Mouse (Mus musculus): ENCODE data around the gene Gys1. TPM values are rescaled to one million over a fixed set of nuclear protein-coding genes. Genes with fewer than 3 reads are reported as not detected.
A peak's percentile ranks its signal among the peaks of the same experiment; 100 is the strongest.

The Gys1 gene
- polyA plus RNA-seq, 1 experiment from 2014 or later = 37.0 TPM

DNA sequence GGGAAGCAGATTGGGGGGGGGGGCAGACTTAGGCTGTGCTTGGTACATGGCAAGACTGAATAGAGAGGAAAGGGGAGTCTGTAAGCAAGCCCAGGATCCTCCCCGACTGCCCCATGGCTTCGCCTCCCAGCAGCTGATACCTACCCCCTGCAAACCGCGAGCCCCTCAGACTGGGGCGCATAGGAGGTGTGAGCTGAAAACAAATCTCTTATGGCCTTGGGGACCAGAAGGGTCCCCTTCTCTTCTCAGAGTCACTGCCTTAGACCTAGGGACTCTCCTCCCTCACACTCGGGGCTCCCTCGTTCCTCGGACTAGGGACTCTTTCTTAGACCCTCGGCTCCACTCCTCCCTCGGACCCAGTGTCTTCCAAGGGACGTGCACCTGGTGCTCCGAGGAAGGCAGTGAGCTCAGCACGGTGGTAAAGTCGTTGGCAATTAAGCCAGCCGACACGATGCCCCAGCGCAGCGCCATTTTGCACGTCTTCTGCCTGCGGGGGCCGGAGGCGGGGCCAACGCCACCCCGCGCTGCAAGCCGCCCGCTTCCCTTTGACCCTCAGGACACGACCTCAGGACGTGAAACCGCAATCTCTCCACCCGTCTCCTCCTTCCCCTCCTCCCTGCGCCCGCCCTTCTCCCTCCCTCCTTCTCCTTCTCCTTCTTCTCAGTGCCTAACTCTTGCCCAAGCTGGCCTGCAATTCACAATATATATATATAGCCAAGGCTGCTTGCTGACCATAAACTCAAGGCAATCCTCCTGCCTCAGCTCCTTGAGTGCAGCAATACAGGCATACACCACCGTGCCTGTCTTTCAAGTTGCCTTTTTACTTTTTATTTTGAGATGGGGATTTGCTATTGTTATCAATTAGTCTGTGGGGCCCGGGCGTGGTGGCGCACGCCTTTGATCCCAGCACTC, 53.9 kb downstream of the Gys1 start, which contains the start of gene Dhdh:
Dhdh (minus strand) TSS at position 513 of the 912 bp plus-strand sequence.
- Histone ChIP-seq H3K9ac (ENCODE audit: low read length) (peak within 1 kb of the TSS; percentile 72), H3K27ac (ENCODE audit: low read depth, low read length) (peak within 1 kb of the TSS; percentile 41; the same call in 1 of the 2 replicates), H3K4me3 (ENCODE audit: low read depth, low read length) (peak within 1 kb of the TSS; percentile 42), H3K4me2 (ENCODE audit: low read depth, low read length, severe bottlenecking) (peak within 1 kb of the TSS; percentile 71), H3K4me1 (replicated peaks; ENCODE audit: control insufficient read depth, insufficient read depth, low read length) (peaks cover 11% of the 10 kb centered on the region), H3K36me3 (ENCODE audit: control insufficient read depth, insufficient read depth, low read length) (peaks cover 1% of the 10 kb centered on the region; the same call in 1 of the 2 replicates), H3K9me3 (ENCODE audit: control insufficient read depth, low read length) (no peaks in the 10 kb centered on the region), H3K27me3 (ENCODE audit: control insufficient read depth, insufficient read depth, low read length) (no peaks in the 10 kb centered on the region; the same call in 1 of the 2 replicates)
- WGBS = 8% methylated on average over 38 of the region's 38 CpGs
- DNase-seq (ENCODE audit: low spot score) (peak; percentile 83), ATAC-seq (replicated peaks; ENCODE audit: low FRiP score) (peak; percentile 60)

DNA sequence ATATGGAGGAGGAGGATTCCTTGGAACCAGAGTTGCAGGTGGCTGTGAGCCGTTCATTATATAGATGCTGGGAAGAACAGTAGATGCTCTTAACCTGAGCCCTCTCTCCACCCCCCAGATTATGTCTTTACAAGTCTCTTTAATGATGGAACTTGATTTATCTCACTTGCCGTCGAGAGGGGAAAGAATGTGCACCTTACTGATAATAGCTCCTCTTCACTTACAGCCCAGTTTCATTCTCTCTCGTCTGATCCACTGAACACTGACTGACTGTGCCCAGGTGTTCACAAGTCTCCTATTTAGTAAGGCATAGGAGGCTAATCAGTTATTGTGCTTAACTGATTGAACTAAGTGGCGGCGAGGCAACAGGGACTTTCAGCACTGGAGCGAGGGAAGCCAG, 54.9 kb downstream of the Gys1 start:
- H3K9me3 ChIP-seq (ENCODE audit: control insufficient read depth, low read length) = no peaks in the 10 kb centered on the region
- WGBS = 90% methylated on average over 7 of the region's 7 CpGs
- H3K4me1 ChIP-seq (replicated peaks; ENCODE audit: control insufficient read depth, insufficient read depth, low read length) = peaks cover 11% of the 10 kb centered on the region
- ATAC-seq (replicated peaks; ENCODE audit: low FRiP score) (no peak), DNase-seq (ENCODE audit: low spot score) (no peak)
- H3K27me3 ChIP-seq (ENCODE audit: control insufficient read depth, insufficient read depth, low read length) = no peaks in the 10 kb centered on the region; the same call in 1 of the 2 replicates
- H3K9ac ChIP-seq (ENCODE audit: low read length) = no peak overlapping the region
- peaks cover 3% of the 10 kb centered on the region; the same call in 1 of the 2 replicates for H3K36me3 ChIP-seq (ENCODE audit: control insufficient read depth, insufficient read depth, low read length)
- no peak overlapping the region for H3K27ac ChIP-seq (ENCODE audit: low read depth, low read length)
- H3K4me2 ChIP-seq (ENCODE audit: low read depth, low read length, severe bottlenecking) = no peak overlapping the region
- H3K4me3 ChIP-seq (ENCODE audit: low read depth, low read length) = no peak overlapping the region

DNA sequence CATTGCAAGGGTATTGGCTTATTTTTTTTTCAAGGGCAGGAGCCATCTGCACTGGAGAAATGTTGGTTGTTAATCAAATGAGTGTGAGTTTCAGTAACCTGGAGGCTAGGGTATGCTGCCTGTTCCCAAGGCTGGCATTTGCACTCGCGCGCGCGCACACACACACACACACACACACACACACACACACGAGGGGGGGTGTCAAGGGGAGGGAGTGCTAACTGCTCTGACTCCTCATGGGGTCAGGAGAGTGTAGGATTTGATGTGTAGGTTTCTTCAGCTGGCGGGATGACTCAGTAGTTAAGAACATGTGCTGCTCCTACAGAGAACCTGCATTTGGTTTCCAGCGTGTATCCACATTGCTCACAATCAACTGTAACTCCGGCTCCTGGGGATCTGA, 56.2 kb downstream of the Gys1 start:
- ATAC-seq (replicated peaks; ENCODE audit: low FRiP score) = no peak
- H3K27ac ChIP-seq (ENCODE audit: low read depth, low read length) = no peak overlapping the region
- H3K4me3 ChIP-seq (ENCODE audit: low read depth, low read length) = no peak overlapping the region
- 49% methylated on average over 9 of the region's 9 CpGs for WGBS
- peaks cover 3% of the 10 kb centered on the region; the same call in 1 of the 2 replicates for H3K36me3 ChIP-seq (ENCODE audit: control insufficient read depth, insufficient read depth, low read length)
- no peaks in the 10 kb centered on the region for H3K9me3 ChIP-seq (ENCODE audit: control insufficient read depth, low read length)
- peak; percentile 63 for DNase-seq (ENCODE audit: low spot score)
- H3K9ac ChIP-seq (ENCODE audit: low read length) = no peak overlapping the region
- peaks cover 11% of the 10 kb centered on the region for H3K4me1 ChIP-seq (replicated peaks; ENCODE audit: control insufficient read depth, insufficient read depth, low read length)
- no peaks in the 10 kb centered on the region; the same call in 1 of the 2 replicates for H3K27me3 ChIP-seq (ENCODE audit: control insufficient read depth, insufficient read depth, low read length)
- H3K4me2 ChIP-seq (ENCODE audit: low read depth, low read length, severe bottlenecking) = no peak overlapping the region

DNA sequence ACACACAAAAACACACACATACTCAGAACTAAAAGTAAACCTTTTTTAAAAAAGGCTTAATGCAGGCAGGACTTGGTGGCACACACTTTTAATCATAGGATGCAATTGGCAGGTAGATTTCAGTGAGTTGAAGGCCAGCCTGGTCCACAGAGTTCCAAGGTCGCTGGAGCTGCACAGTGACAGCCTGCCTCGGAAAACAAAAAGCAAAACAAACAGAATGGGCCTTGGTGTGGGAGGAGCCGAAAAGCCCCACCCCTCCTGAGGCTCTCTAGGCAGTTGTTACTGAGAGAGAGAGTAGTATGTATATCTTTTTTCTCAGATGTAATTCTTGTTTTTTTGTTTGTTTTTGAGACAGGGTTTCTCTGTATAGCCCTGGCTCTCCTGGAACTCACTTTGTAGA, 56.6 kb downstream of the Gys1 start:
- no peak for DNase-seq (ENCODE audit: low spot score)
- Histone ChIP-seq H3K4me3 (ENCODE audit: low read depth, low read length) (no peak overlapping the region), H3K4me2 (ENCODE audit: low read depth, low read length, severe bottlenecking) (no peak overlapping the region), H3K9ac (ENCODE audit: low read length) (no peak overlapping the region), H3K27ac (ENCODE audit: low read depth, low read length) (no peak overlapping the region), H3K36me3 (ENCODE audit: control insufficient read depth, insufficient read depth, low read length) (peaks cover 3% of the 10 kb centered on the region; the same call in 1 of the 2 replicates), H3K27me3 (ENCODE audit: control insufficient read depth, insufficient read depth, low read length) (no peaks in the 10 kb centered on the region; the same call in 1 of the 2 replicates), H3K4me1 (replicated peaks; ENCODE audit: control insufficient read depth, insufficient read depth, low read length) (peaks cover 11% of the 10 kb centered on the region), H3K9me3 (ENCODE audit: control insufficient read depth, low read length) (no peaks in the 10 kb centered on the region)
- 33% methylated on average over 3 of the region's 3 CpGs for WGBS
- no peak for ATAC-seq (replicated peaks; ENCODE audit: low FRiP score)

DNA sequence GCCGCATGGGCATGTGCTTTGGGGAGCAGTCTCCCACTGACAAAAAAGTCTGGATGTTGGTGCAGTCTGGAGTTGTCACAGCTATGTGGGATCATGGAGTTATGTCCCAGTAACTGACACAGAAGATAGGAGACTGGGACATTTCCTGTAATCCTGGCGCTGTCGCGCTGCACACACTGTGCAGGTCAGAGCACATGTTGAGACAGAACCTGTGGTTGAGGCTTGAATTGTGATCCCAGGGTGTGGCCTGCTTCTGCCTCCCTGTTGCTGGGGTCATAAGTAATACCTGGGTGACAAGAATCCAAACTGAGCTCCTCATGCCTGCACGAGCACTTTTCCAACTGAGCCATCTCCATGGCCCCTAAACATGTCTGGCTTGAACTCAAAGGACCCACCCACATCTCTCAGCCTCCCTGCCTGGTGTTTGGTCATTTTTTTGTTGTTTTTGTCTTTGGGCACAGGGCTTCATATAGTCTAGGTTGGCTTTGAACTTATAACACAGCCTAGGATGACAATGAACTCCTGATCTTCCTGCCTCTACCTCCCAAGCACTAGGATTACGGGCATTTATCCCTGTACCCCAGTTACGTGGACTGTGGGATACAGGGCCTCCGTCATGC, 57.7 kb downstream of the Gys1 start:
- 94% methylated on average over 8 of the region's 8 CpGs for WGBS

DNA sequence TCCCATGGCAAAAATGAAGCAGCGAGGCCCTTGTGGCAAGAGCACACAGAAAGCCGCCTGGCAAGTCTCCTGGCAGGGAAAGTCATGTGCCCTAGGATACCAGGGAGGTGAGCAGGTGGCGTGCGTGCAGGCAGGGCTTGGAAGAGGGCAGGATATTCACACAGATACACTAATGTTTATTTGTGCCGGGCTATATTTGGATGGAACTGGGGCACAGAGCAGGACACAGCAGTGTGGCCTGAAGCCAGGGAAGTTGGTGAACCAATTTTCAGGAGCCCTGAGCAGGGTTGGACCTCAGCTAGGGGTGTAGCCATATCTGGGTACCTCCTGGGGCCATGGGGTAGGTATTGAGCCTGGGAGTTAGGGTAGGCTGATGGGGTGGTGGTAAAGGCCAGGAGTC, 58.3 kb downstream of the Gys1 start:
- no peak overlapping the region for H3K9ac ChIP-seq (ENCODE audit: low read length)
- peaks cover 8% of the 10 kb centered on the region for H3K4me1 ChIP-seq (replicated peaks; ENCODE audit: control insufficient read depth, insufficient read depth, low read length)
- peaks cover 3% of the 10 kb centered on the region; the same call in 1 of the 2 replicates for H3K36me3 ChIP-seq (ENCODE audit: control insufficient read depth, insufficient read depth, low read length)
- no peak overlapping the region for H3K27ac ChIP-seq (ENCODE audit: low read depth, low read length)
- ATAC-seq (replicated peaks; ENCODE audit: low FRiP score) (no peak), DNase-seq (ENCODE audit: low spot score) (no peak)
- no peaks in the 10 kb centered on the region; the same call in 1 of the 2 replicates for H3K27me3 ChIP-seq (ENCODE audit: control insufficient read depth, insufficient read depth, low read length)
- no peak overlapping the region for H3K4me2 ChIP-seq (ENCODE audit: low read depth, low read length, severe bottlenecking)
- 94% methylated on average over 5 of the region's 5 CpGs for WGBS
- no peaks in the 10 kb centered on the region for H3K9me3 ChIP-seq (ENCODE audit: control insufficient read depth, low read length)
- H3K4me3 ChIP-seq (ENCODE audit: low read depth, low read length) = no peak overlapping the region

More for the DNA sequence above, 57.7 kb downstream of the Gys1 start:
- H3K36me3 ChIP-seq (ENCODE audit: control insufficient read depth, insufficient read depth, low read length) = peaks cover 3% of the 10 kb centered on the region; the same call in 1 of the 2 replicates
- H3K27ac ChIP-seq (ENCODE audit: low read depth, low read length) = no peak overlapping the region
- peaks cover 11% of the 10 kb centered on the region for H3K4me1 ChIP-seq (replicated peaks; ENCODE audit: control insufficient read depth, insufficient read depth, low read length)
- H3K4me2 ChIP-seq (ENCODE audit: low read depth, low read length, severe bottlenecking) = no peak overlapping the region
- H3K27me3 ChIP-seq (ENCODE audit: control insufficient read depth, insufficient read depth, low read length) = no peaks in the 10 kb centered on the region; the same call in 1 of the 2 replicates
- H3K9me3 ChIP-seq (ENCODE audit: control insufficient read depth, low read length) = no peaks in the 10 kb centered on the region
- DNase-seq (ENCODE audit: low spot score) (no peak), ATAC-seq (replicated peaks; ENCODE audit: low FRiP score) (no peak)
- no peak overlapping the region for H3K4me3 ChIP-seq (ENCODE audit: low read depth, low read length)
- no peak overlapping the region for H3K9ac ChIP-seq (ENCODE audit: low read length)

DNA sequence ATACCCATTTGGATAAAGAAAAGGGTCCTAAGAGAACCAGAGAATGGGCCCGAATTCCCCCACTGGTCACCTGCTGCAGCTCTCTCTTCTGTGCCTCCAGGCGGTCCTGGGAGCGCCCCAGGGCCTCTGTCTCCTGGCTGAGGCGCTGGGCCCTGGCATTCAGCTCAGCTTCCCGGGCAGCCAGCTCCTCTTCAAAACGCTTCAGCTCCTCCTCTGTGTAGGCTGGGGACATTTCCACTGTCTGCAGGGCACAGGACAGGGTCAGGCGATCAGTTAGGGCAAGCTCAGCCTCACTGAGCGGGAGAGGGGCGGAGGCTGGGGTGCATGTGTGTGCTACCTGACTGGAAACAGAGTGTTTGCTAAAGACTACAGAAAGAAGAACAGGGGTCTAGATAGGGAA, 59.9 kb downstream of the Gys1 start:
- no peak overlapping the region for H3K4me3 ChIP-seq (ENCODE audit: low read depth, low read length)
- H3K27me3 ChIP-seq (ENCODE audit: control insufficient read depth, insufficient read depth, low read length) = no peaks in the 10 kb centered on the region; the same call in 1 of the 2 replicates
- no peak overlapping the region for H3K27ac ChIP-seq (ENCODE audit: low read depth, low read length)
- no peak overlapping the region for H3K9ac ChIP-seq (ENCODE audit: low read length)
- 88% methylated on average over 9 of the region's 9 CpGs for WGBS
- H3K4me2 ChIP-seq (ENCODE audit: low read depth, low read length, severe bottlenecking) = no peak overlapping the region
- H3K36me3 ChIP-seq (ENCODE audit: control insufficient read depth, insufficient read depth, low read length) = peaks cover 7% of the 10 kb centered on the region; the same call in 1 of the 2 replicates
- H3K9me3 ChIP-seq (ENCODE audit: control insufficient read depth, low read length) = no peaks in the 10 kb centered on the region
- peaks cover 5% of the 10 kb centered on the region; the same call in 1 of the 2 replicates for H3K4me1 ChIP-seq (replicated peaks; ENCODE audit: control insufficient read depth, insufficient read depth, low read length)
- ATAC-seq (replicated peaks; ENCODE audit: low FRiP score) (no peak), DNase-seq (ENCODE audit: low spot score) (no peak)

DNA sequence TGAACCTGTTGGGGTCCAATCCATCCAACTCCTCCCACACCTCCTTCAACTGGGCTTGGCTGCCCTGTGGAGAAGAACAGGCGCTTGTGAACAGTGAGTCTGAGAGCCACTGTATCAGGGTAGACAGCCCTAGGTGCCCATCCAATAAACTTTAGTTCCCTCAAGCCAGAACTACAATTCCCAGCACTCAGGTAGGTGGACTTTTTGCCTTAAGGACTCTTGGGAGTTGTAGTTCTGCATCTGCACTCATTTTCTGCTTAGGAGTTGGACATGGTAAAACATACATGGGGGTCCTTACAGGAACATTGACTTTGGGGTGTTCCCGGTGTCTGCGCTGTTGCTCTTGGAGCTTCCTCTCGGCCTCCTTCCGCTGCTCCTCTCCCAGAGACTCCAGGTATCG, 63.8 kb downstream of the Gys1 start:
- Histone ChIP-seq H3K4me2 (ENCODE audit: low read depth, low read length, severe bottlenecking) (no peak overlapping the region), H3K36me3 (ENCODE audit: control insufficient read depth, insufficient read depth, low read length) (peaks cover 6% of the 10 kb centered on the region; the same call in 1 of the 2 replicates), H3K9ac (ENCODE audit: low read length) (no peak overlapping the region), H3K27ac (ENCODE audit: low read depth, low read length) (no peak overlapping the region), H3K9me3 (ENCODE audit: control insufficient read depth, low read length) (no peaks in the 10 kb centered on the region), H3K4me1 (replicated peaks; ENCODE audit: control insufficient read depth, insufficient read depth, low read length) (no peaks in the 10 kb centered on the region), H3K4me3 (ENCODE audit: low read depth, low read length) (no peak overlapping the region), H3K27me3 (ENCODE audit: control insufficient read depth, insufficient read depth, low read length) (no peaks in the 10 kb centered on the region)
- WGBS = 95% methylated on average over 6 of the region's 6 CpGs
- DNase-seq (ENCODE audit: low spot score) = no peak
- no peak for ATAC-seq (replicated peaks; ENCODE audit: low FRiP score)

Measured in forebrain, embryonic 11.5 days (tissue).